Mouse (Mus musculus) spleen, postnatal 10 days (tissue): ENCODE measurements around the gene Camta1.

Experiments
- DNase-seq, 2 experiments: peaks; one replicate each; pipeline ENCODE4 v3.0.0; 2021 to 2022; ENCODE audit warnings: low spot score in 2 of 2

Camta1 gene

GRCm38 (mm10) chr4:151282103-151282502 lies 579.6 kb downstream of the Camta1 start:
- no peak for DNase-seq

GRCm38 (mm10) chr4:151275292-151275691 lies 586.4 kb downstream of the Camta1 start:
- DNase-seq: no peak

- DNase-seq: no peak
Observed at GRCm38 (mm10) chr4:151263786-151264414, 597.8 kb downstream of the Camta1 start.

- DNase-seq: no peak
Observed at GRCm38 (mm10) chr4:151263052-151263451, 598.6 kb downstream of the Camta1 start.

- no peak for DNase-seq
Observed at GRCm38 (mm10) chr4:151256622-151257021, 605.1 kb downstream of the Camta1 start.

- no peak for DNase-seq
Observed at GRCm38 (mm10) chr4:151250824-151251223, 610.9 kb downstream of the Camta1 start.

- DNase-seq: no peak
Observed at GRCm38 (mm10) chr4:151245068-151245797, 616.4 kb downstream of the Camta1 start.

GRCm38 (mm10) chr4:151243445-151243844 lies 618.2 kb downstream of the Camta1 start:
- no peak for DNase-seq

- no peak for DNase-seq
Observed at GRCm38 (mm10) chr4:151242751-151243150, 618.9 kb downstream of the Camta1 start.

- no peak for DNase-seq
Observed at GRCm38 (mm10) chr4:151240465-151240864, 621.2 kb downstream of the Camta1 start.

GRCm38 (mm10) chr4:151238970-151239684 lies 622.5 kb downstream of the Camta1 start:
- no peak for DNase-seq

- no peak for DNase-seq
Observed at GRCm38 (mm10) chr4:151237501-151237900, 624.2 kb downstream of the Camta1 start.

- DNase-seq: no peak
Observed at GRCm38 (mm10) chr4:151234981-151235380, 626.7 kb downstream of the Camta1 start.

GRCm38 (mm10) chr4:151232028-151232427 lies 629.6 kb downstream of the Camta1 start:
- no peak for DNase-seq

- no peak for DNase-seq
Observed at GRCm38 (mm10) chr4:151229073-151229472, 632.6 kb downstream of the Camta1 start.

- no peak for DNase-seq
Observed at GRCm38 (mm10) chr4:151226496-151226895, 635.2 kb downstream of the Camta1 start.

GRCm38 (mm10) chr4:151224017-151224416 lies 637.7 kb downstream of the Camta1 start:
- no peak for DNase-seq

GRCm38 (mm10) chr4:151223263-151223996 lies 638.2 kb downstream of the Camta1 start:
- DNase-seq: no peak

GRCm38 (mm10) chr4:151222635-151223034 lies 639.0 kb downstream of the Camta1 start:
- DNase-seq: no peak

GRCm38 (mm10) chr4:151216553-151217292 lies 645.0 kb downstream of the Camta1 start:
- DNase-seq: no peak

GRCm38 (mm10) chr4:151215866-151216265 lies 645.8 kb downstream of the Camta1 start:
- DNase-seq: no peak
